In genomic region chr6:115268551-115269385, GRCm38 (mm10) we compare ENCODE assay signal across 22 mouse cellular contexts. TPM values are rescaled to one million over a fixed set of nuclear protein-coding genes. Genes with fewer than 3 reads are reported as not detected.
DNase-seq lines count a peak whose midpoint lies in the region; TF ChIP-seq lines count a peak whose summit lies in the region.
"Had no signal": no experiment of that assay in that cellular context is flagged by ENCODE, and none has a peak within 500 bp of the region (broad histone marks: within the 10 kb centered on the region; RNA-seq: fewer than 3 reads in every experiment).

No protein-coding gene starts in this region.

- no peaks in the 10 kb centered on the region; the same call in 1 of the 2 replicates for H3K36me3 ChIP-seq in heart, adult 2 months (ENCODE audit: control insufficient read depth, insufficient read depth, low read length)
- H3K36me3 ChIP-seq: embryonic facial prominence, embryonic 10.5 days; heart, embryonic 10.5 days had no signal

- no peak for TF ChIP-seq CTCF in heart, adult 2 months (IDR thresholded peaks at IDR 0.05)
- TF ChIP-seq CTCF in olfactory bulb, adult 2 months (IDR thresholded peaks at IDR 0.05; ENCODE audit: insufficient read depth, low read depth, low read length), result no peak

- no peaks in the 10 kb centered on the region for H3K79me2 ChIP-seq in heart, adult 2 months (replicated peaks; ENCODE audit: control insufficient read depth, insufficient read depth, low read length)

- H3K27ac ChIP-seq in heart, adult 2 months, result peak overlapping the region; percentile 85
- peak overlapping the region; percentile 21 for H3K27ac ChIP-seq in olfactory bulb, adult 2 months (ENCODE audit: insufficient read depth, low read depth, low read length)
- H3K27ac ChIP-seq: embryonic facial prominence, embryonic 10.5 days; forebrain, embryonic 13.5 days; hindbrain, embryonic 13.5 days; hindbrain, postnatal 0 days had no signal

- TF ChIP-seq POLR2A in heart, adult 2 months (IDR thresholded peaks at IDR 0.05; ENCODE audit: insufficient read depth, low read depth, low read length), result 0 out of 2 replicates have a peak, but pooled peaks have one; percentile 40
- no peak for TF ChIP-seq POLR2A in olfactory bulb, adult 2 months (IDR thresholded peaks at IDR 0.05; ENCODE audit: insufficient read depth, low read depth, low read length)

- intact Hi-C loops in heart, adult 2 months (cut with DNase I), result loop anchor here (1.0 to 5.0 kb wide), 6 partner anchors 41 to 271 kb away; partner anchors contain the start of genes Gm17482 and Pparg

- 56% methylated on average over 10 of the region's 10 CpGs for whole genome bisulfite sequencing in heart, adult 2 months
- 75% methylated on average over 10 of the region's 10 CpGs for WGBS in olfactory bulb, adult 2 months

- no peak overlapping the region for H3K9ac ChIP-seq in heart, adult 2 months (ENCODE audit: low read depth, low read length)
- H3K9ac ChIP-seq: forebrain, embryonic 13.5 days; forebrain, postnatal 0 days; hindbrain, embryonic 13.5 days had no signal

- H3K4me1 ChIP-seq in heart, adult 2 months (ENCODE audit: control insufficient read depth, insufficient read depth, low read length), result peaks cover 31% of the 10 kb centered on the region
- peaks cover 20% of the 10 kb centered on the region for H3K4me1 ChIP-seq in olfactory bulb, adult 2 months (ENCODE audit: control insufficient read depth, insufficient read depth, low read length)

- no peaks in the 10 kb centered on the region for H3K27me3 ChIP-seq in heart, adult 2 months (ENCODE audit: control insufficient read depth, insufficient read depth, low read length)
- H3K27me3 ChIP-seq: forebrain, embryonic 13.5 days; hindbrain, embryonic 13.5 days had no signal

- DNase-seq in heart, adult 2 months, result peak; percentile 25 to 45
- DNase-seq in heart, postnatal 4 days, result no peak
- DNase-seq in retina, postnatal 1 day, result peak; percentile 62
- DNase-seq in retina, embryonic 14.5 days (ENCODE audit: low spot score), result no peak
- no peak for DNase-seq in layer of hippocampus, postnatal 36 days

- TF ChIP-seq EP300 in heart, adult 2 months (IDR thresholded peaks at IDR 0.05; ENCODE audit: insufficient read depth, low read depth, low read length), result no peak

- no peak overlapping the region for H3K4me3 ChIP-seq in heart, adult 2 months
- H3K4me3 ChIP-seq in olfactory bulb, adult 2 months (ENCODE audit: insufficient read depth, low read depth, low read length), result no peak overlapping the region
- H3K4me3 ChIP-seq: embryonic facial prominence, embryonic 10.5 days; forebrain, embryonic 13.5 days; heart, embryonic 10.5 days; hindbrain, embryonic 13.5 days had no signal

RNA-seq across cellular contexts. Expression of gene Timp4, which starts 16.8 kb away (rescaled TPM):
- 10 to 100 TPM; 29.9 to 41.5 TPM for total RNA-seq in heart, adult 2 months (2021)
- 24.6 and 37.7 TPM in 2 replicates for polyA plus RNA-seq in heart, adult 2 months (2012; rRNA removed)
- total RNA-seq in heart, postnatal 4 days (2021), result 1 to 10 TPM; 1.3 to 2.2 TPM
- polyA plus RNA-seq in olfactory bulb, adult 2 months (2012; ENCODE audit: insufficient read depth, insufficient read length, low replicate concordance, missing spikeins), result not detected in 2 replicates
- 10 to 100 TPM; 23.3 to 25.9 TPM for total RNA-seq in layer of hippocampus, postnatal 36 days (2021)
- total RNA-seq: hematopoietic stem cell, adult 5-6 weeks; MEL had no signal

RNA-seq across cellular contexts. Expression of gene Gm17482, which starts 41.6 kb away (rescaled TPM):
- not detected for total RNA-seq in heart, adult 2 months (2021)
- polyA plus RNA-seq in heart, adult 2 months (2012; rRNA removed), result not detected in 2 replicates
- not detected for total RNA-seq in heart, postnatal 4 days (2021)
- polyA plus RNA-seq in olfactory bulb, adult 2 months (2012; ENCODE audit: insufficient read depth, insufficient read length, low replicate concordance, missing spikeins), result not detected in 2 replicates
- not detected for total RNA-seq in layer of hippocampus, postnatal 36 days (2021)
- total RNA-seq: adrenal gland, postnatal 10 days; adrenal gland, postnatal 4 days; forebrain, postnatal 0 days; gastrocnemius, adult 18-20 months; gastrocnemius, postnatal 25 days; hematopoietic stem cell, adult 5-6 weeks; hindbrain, postnatal 0 days; MEL had no signal
- polyA plus RNA-seq: brain, embryonic 14.5 days; embryonic facial prominence, embryonic 10.5 days; embryonic facial prominence, embryonic 14.5 days; forebrain, embryonic 13.5 days; forebrain, postnatal 0 days; heart, embryonic 10.5 days; heart, embryonic 16.5 days; hindbrain, embryonic 13.5 days; hindbrain, postnatal 0 days; intestine, embryonic 14.5 days had no signal

Comparison
In these comparisons a context has a peak if more than half of its experiments do, and no peak if none do; other contexts are left out.
1. DNase-seq: peak in heart, adult 2 months (2 of 2) and retina, postnatal 1 day (single experiment); none in heart, postnatal 4 days (single experiment), retina, embryonic 14.5 days (single experiment) and layer of hippocampus, postnatal 36 days (0 of 2).
2. RNA of gene Timp4, which starts 16.8 kb away (total RNA-seq): 29.9 to 41.5 TPM in heart, adult 2 months and 23.3 to 25.9 TPM in layer of hippocampus, postnatal 36 days; 1.3 to 2.2 TPM in heart, postnatal 4 days; every median in the first group is over 4 times any median in the second.